Mouse (Mus musculus) heart, postnatal 0 days (tissue): ENCODE results near the gene Ubash3b. TPM values are rescaled to one million over a fixed set of nuclear protein-coding genes. Genes with fewer than 3 reads are reported as not detected.

ENCODE experiments used
- ATAC-seq: fragments of 200-750 bp; cut with Nextera tagmentation; 2 replicates; pipeline ENCODE4 v1.8.0; 2017; ENCODE audit warnings: low read depth, moderate number of reproducible peaks, moderate library complexity; ENCODE audit not compliant: insufficient read depth
- DNase-seq: peaks from one replicate; pipeline ENCODE4 v3.0.0-alpha.2; 2016; ENCODE audit warnings: low spot score
- H3K27ac ChIP-seq: fragments of 300-500 bp; sonication (generic); 2 replicates; pipeline ENCODE4 v1.5.1; 2014; ENCODE audit warnings: low read depth, mild to moderate bottlenecking
- H3K27me3 ChIP-seq: fragments of 300-500 bp; sonication (generic); 2 replicates; pipeline ENCODE4 v1.6.1; 2014; ENCODE audit warnings: low read length, mixed read lengths; ENCODE audit not compliant: control insufficient read depth, insufficient read depth
- H3K36me3 ChIP-seq: fragments of 300-500 bp; sonication (generic); replicated peaks from 2 replicates; pipeline ENCODE4 v1.6.1; 2014; ENCODE audit warnings: low read length, mixed read lengths; ENCODE audit not compliant: control insufficient read depth, insufficient read depth
- H3K4me1 ChIP-seq: fragments of 300-500 bp; sonication (generic); 2 replicates; pipeline ENCODE4 v1.6.1; 2014; ENCODE audit warnings: antibody characterized with exemption; ENCODE audit not compliant: control insufficient read depth, insufficient read depth
- H3K4me2 ChIP-seq: fragments of 300-500 bp; sonication (generic); 2 replicates; pipeline ENCODE4 v1.6.1; 2014; ENCODE audit warnings: low read depth, mild to moderate bottlenecking, low read length, moderate library complexity
- H3K4me3 ChIP-seq: fragments of 300-500 bp; sonication (generic); 2 replicates; pipeline ENCODE4 v1.5.1; 2014; ENCODE audit warnings: low read depth, low read length
- H3K9ac ChIP-seq: fragments of 300-500 bp; sonication (generic); replicated peaks from 2 replicates; pipeline ENCODE4 v1.6.1; 2014; ENCODE audit warnings: low read depth, low read length, mixed read lengths
- H3K9me3 ChIP-seq: fragments of 300-500 bp; sonication (generic); replicated peaks from 2 replicates; pipeline ENCODE4 v1.6.1; 2016; ENCODE audit warnings: low read length; ENCODE audit not compliant: control insufficient read depth
- CTCF ChIP-seq: IDR thresholded peaks from 2 replicates; pipeline ENCODE4 v1.5.1; 2016; ENCODE audit warnings: antibody characterized with exemption, control low read depth, low read depth
- EP300 ChIP-seq: IDR thresholded peaks from 2 replicates; pipeline ENCODE4 v1.6.1; 2016; ENCODE audit warnings: antibody characterized with exemption, low read depth
- WGBS: fragments of 180-500 bp; shearing (Covaris S2); extraction: QIAGEN DNeasy Blood & Tissue Kit; methylation state at CpG from one replicate; pipeline ENCODE4 v1.1.7; 2014; 5-methylcytosine and 5-hydroxymethylcytosine counted together
- polyA plus RNA-seq: library from polyadenylated mRNA; unstranded; fragments of >200 nt; fragmentation: Nextera tagmentation; extraction: Ambion mirVana; gene quantifications from 2 replicates; pipeline ENCODE4 v1.2.1, GENCODE M21; 2015
- total RNA-seq: library from RNA; depleted of rRNA; stranded (reverse); fragments of >200 nt; gene quantifications from 2 replicates; pipeline ENCODE4 v1.2.3, GENCODE M21; 2014; ENCODE audit warnings: low replicate concordance

The Ubash3b gene
- total and polyA plus RNA-seq, 2 experiments from 2014 or later: 4.0 to 6.6 TPM

DNA sequence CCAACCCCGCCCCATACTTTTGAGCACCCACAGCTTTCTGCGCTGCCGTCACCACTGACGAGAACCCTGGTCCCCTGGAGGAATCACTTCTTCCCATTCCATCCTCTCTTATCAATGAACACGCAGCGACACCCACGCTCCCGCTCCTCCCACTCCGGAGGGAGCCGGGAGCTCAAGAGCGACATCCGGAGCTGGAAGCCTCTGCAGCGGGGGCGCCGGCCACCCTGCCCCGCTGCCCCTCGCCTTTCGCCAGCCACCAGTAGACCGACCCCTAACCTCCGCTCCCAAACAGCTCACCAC is 4.8 kb downstream of the Ubash3b start:
- Histone ChIP-seq H3K36me3 (no peaks in the 10 kb centered on the region), H3K4me3 (peak overlapping the region; percentile 90), H3K27me3 (no peaks in the 10 kb centered on the region), H3K27ac (no peak overlapping the region), H3K4me1 (peaks cover 7% of the 10 kb centered on the region; the same call in 1 of the 2 replicates), H3K9ac (peak overlapping the region; percentile 69), H3K4me2 (peak overlapping the region; percentile 82), H3K9me3 (no peaks in the 10 kb centered on the region)
- TF ChIP-seq EP300 (no peak), CTCF (no peak)
- ATAC-seq (no peak), DNase-seq (peak; percentile 26)
- WGBS: 1% methylated on average over 20 of the region's 20 CpGs

- H3K4me1 ChIP-seq: peaks cover 7% of the 10 kb centered on the region; the same call in 1 of the 2 replicates
- TF ChIP-seq EP300: no peak
- no peak for TF ChIP-seq CTCF
- WGBS: 39% methylated on average over 20 of the region's 20 CpGs
- DNase-seq: no peak
- peak overlapping the region; percentile 82 for H3K4me2 ChIP-seq
- H3K4me3 ChIP-seq: peak overlapping the region; percentile 90
- H3K9ac ChIP-seq: peak overlapping the region; percentile 69
- H3K36me3 ChIP-seq: no peaks in the 10 kb centered on the region
- no peaks in the 10 kb centered on the region for H3K27me3 ChIP-seq
- H3K9me3 ChIP-seq: no peaks in the 10 kb centered on the region
- no peak overlapping the region for H3K27ac ChIP-seq
- ATAC-seq: no peak
Observed at GRCm38 (mm10) chr9:41156006-41156719, 5.3 kb downstream of the Ubash3b start.

DNA sequence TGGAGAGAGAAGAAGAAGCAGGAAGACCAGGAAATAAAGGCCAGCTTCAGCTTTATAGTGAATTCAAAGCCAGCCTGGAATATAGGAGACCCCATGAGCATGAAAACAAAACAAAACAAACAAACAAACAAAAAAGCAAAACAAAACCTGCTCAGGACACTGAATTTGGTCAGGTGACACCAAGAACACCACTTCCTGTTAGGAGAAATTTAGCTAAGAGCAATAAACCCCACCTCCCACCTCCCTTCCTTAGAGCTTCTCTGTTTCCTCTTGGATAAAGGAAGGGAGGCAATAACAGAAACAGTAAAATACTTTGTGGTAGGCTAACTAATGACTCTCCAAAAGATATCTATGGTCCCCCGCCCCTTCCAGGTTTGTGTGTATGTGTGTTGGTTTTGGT is 7.5 kb downstream of the Ubash3b start:
- H3K4me1 ChIP-seq: peaks cover 7% of the 10 kb centered on the region; the same call in 1 of the 2 replicates
- no peak for TF ChIP-seq CTCF
- TF ChIP-seq EP300: no peak
- H3K36me3 ChIP-seq: no peaks in the 10 kb centered on the region
- no peak overlapping the region for H3K4me3 ChIP-seq
- no peak overlapping the region for H3K4me2 ChIP-seq
- H3K27me3 ChIP-seq: no peaks in the 10 kb centered on the region
- ATAC-seq: no peak
- no peak overlapping the region for H3K9ac ChIP-seq
- WGBS: 84% methylated on average over 1 of the region's 1 CpGs
- no peak for DNase-seq
- no peaks in the 10 kb centered on the region for H3K9me3 ChIP-seq
- H3K27ac ChIP-seq: no peak overlapping the region

GRCm38 (mm10) chr9:41153050-41153449 is 8.4 kb downstream of the Ubash3b start:
- H3K9me3 ChIP-seq: no peaks in the 10 kb centered on the region
- H3K4me3 ChIP-seq: no peak overlapping the region
- no peak overlapping the region for H3K9ac ChIP-seq
- H3K4me1 ChIP-seq: peaks cover 7% of the 10 kb centered on the region; the same call in 1 of the 2 replicates
- TF ChIP-seq CTCF (no peak), EP300 (no peak)
- WGBS: 16% methylated on average over 5 of the region's 5 CpGs
- H3K27ac ChIP-seq: peak overlapping the region; percentile 54
- H3K27me3 ChIP-seq: no peaks in the 10 kb centered on the region
- peak; percentile 45 for DNase-seq
- ATAC-seq: peak; percentile 31; the same call in 1 of the 2 replicates
- no peaks in the 10 kb centered on the region for H3K36me3 ChIP-seq
- H3K4me2 ChIP-seq: no peak overlapping the region

- Histone ChIP-seq H3K4me1 (peaks cover 5% of the 10 kb centered on the region; the same call in 1 of the 2 replicates), H3K9ac (no peak overlapping the region), H3K4me2 (no peak overlapping the region), H3K36me3 (no peaks in the 10 kb centered on the region), H3K9me3 (no peaks in the 10 kb centered on the region), H3K27me3 (no peaks in the 10 kb centered on the region), H3K27ac (no peak overlapping the region), H3K4me3 (no peak overlapping the region)
- WGBS: 73% methylated on average over 4 of the region's 4 CpGs
- ATAC-seq (no peak), DNase-seq (no peak)
- TF ChIP-seq CTCF: no peak
- TF ChIP-seq EP300: no peak
Observed at GRCm38 (mm10) chr9:41151491-41151890, 10.0 kb downstream of the Ubash3b start.

GRCm38 (mm10) chr9:41149896-41150295 is 11.6 kb downstream of the Ubash3b start:
- Histone ChIP-seq H3K4me3 (no peak overlapping the region), H3K4me2 (no peak overlapping the region), H3K36me3 (no peaks in the 10 kb centered on the region), H3K9ac (no peak overlapping the region), H3K9me3 (no peaks in the 10 kb centered on the region), H3K4me1 (peaks cover 5% of the 10 kb centered on the region; the same call in 1 of the 2 replicates), H3K27ac (no peak overlapping the region), H3K27me3 (no peaks in the 10 kb centered on the region)
- no peak for TF ChIP-seq EP300
- no peak for TF ChIP-seq CTCF
- DNase-seq: no peak
- ATAC-seq: no peak
- WGBS: 45% methylated on average over 2 of the region's 2 CpGs
